14 mouse cellular contexts compared by ENCODE assay signal in genomic region chr8:104375959-104376358, GRCm38 (mm10). TPM values are rescaled to one million over a fixed set of nuclear protein-coding genes. Genes with fewer than 3 reads are reported as not detected.
DNase-seq lines count a peak whose midpoint lies in the region; ATAC-seq and TF ChIP-seq lines count a peak whose summit lies in the region.
"Had no signal": no experiment of that assay in that cellular context is flagged by ENCODE, and none has a peak within 500 bp of the region (broad histone marks: within the 10 kb centered on the region; RNA-seq: fewer than 3 reads in every experiment).

No protein-coding gene starts in this region.

- no peaks in the 10 kb centered on the region for H3K27me3 ChIP-seq in forebrain, postnatal 0 days (ENCODE audit: insufficient read depth, low read length)
- no peaks in the 10 kb centered on the region for H3K27me3 ChIP-seq in forebrain, embryonic 16.5 days (replicated peaks; ENCODE audit: control insufficient read depth, insufficient read depth, low read length)
- H3K27me3 ChIP-seq in kidney, embryonic 15.5 days, result no peaks in the 10 kb centered on the region
- H3K27me3 ChIP-seq in embryonic facial prominence, embryonic 13.5 days, result no peaks in the 10 kb centered on the region
- no peaks in the 10 kb centered on the region for H3K27me3 ChIP-seq in midbrain, embryonic 14.5 days (ENCODE audit: control insufficient read depth, insufficient read depth, low read length)

- no peak for TF ChIP-seq CTCF in forebrain, postnatal 0 days (IDR thresholded peaks at IDR 0.05; ENCODE audit: low read depth)

- no peak overlapping the region for H3K4me2 ChIP-seq in forebrain, postnatal 0 days (ENCODE audit: low read depth)
- no peak overlapping the region for H3K4me2 ChIP-seq in forebrain, embryonic 16.5 days (ENCODE audit: low read length)
- H3K4me2 ChIP-seq in kidney, embryonic 15.5 days, result no peak overlapping the region
- H3K4me2 ChIP-seq in embryonic facial prominence, embryonic 13.5 days, result no peak overlapping the region
- no peak overlapping the region for H3K4me2 ChIP-seq in midbrain, embryonic 14.5 days (ENCODE audit: low read length)

- H3K4me3 ChIP-seq in forebrain, postnatal 0 days (ENCODE audit: low read depth, low read length), result no peak overlapping the region
- no peak overlapping the region for H3K4me3 ChIP-seq in forebrain, embryonic 16.5 days (replicated peaks; ENCODE audit: low read length)
- H3K4me3 ChIP-seq in kidney, embryonic 15.5 days (replicated peaks), result no peak overlapping the region
- H3K4me3 ChIP-seq in embryonic facial prominence, embryonic 13.5 days, result no peak overlapping the region
- no peak overlapping the region for H3K4me3 ChIP-seq in midbrain, embryonic 14.5 days (replicated peaks; ENCODE audit: low read depth, low read length)

- no peak overlapping the region for H3K27ac ChIP-seq in forebrain, postnatal 0 days (ENCODE audit: low read depth, low read length)
- no peak overlapping the region for H3K27ac ChIP-seq in forebrain, embryonic 16.5 days (ENCODE audit: low read length)
- H3K27ac ChIP-seq in kidney, embryonic 15.5 days, result peak overlapping the region; percentile 91
- 0 out of 2 replicates have a peak overlapping the region, but pooled peaks have one; percentile 48 for H3K27ac ChIP-seq in embryonic facial prominence, embryonic 13.5 days
- H3K27ac ChIP-seq in midbrain, embryonic 14.5 days (replicated peaks; ENCODE audit: low read depth, low read length), result 0 out of 2 replicates have a peak overlapping the region, but pooled peaks have one; percentile 13

- WGBS in forebrain, postnatal 0 days, result 49% methylated on average over 5 of the region's 5 CpGs
- 49% methylated on average over 5 of the region's 5 CpGs for WGBS in forebrain, embryonic 16.5 days
- 60% methylated on average over 5 of the region's 5 CpGs for WGBS in kidney, embryonic 15.5 days
- 64% methylated on average over 5 of the region's 5 CpGs for WGBS in embryonic facial prominence, embryonic 13.5 days
- 50% methylated on average over 5 of the region's 5 CpGs for WGBS in midbrain, embryonic 14.5 days

- no peak for DNase-seq in forebrain, postnatal 0 days
- DNase-seq in kidney, adult 18-20 months, result no peak
- DNase-seq in midbrain, embryonic 14.5 days, result no peak
- no peak for DNase-seq in thymus, postnatal 0 days (ENCODE audit: low spot score)
- DNase-seq: kidney, adult 8-10 months had no signal

- H3K4me1 ChIP-seq in forebrain, postnatal 0 days (ENCODE audit: insufficient read depth), result peaks cover 10% of the 10 kb centered on the region
- peaks cover 19% of the 10 kb centered on the region for H3K4me1 ChIP-seq in forebrain, embryonic 16.5 days (replicated peaks; ENCODE audit: control insufficient read depth, insufficient read depth, low read length)
- peaks cover 45% of the 10 kb centered on the region for H3K4me1 ChIP-seq in kidney, embryonic 15.5 days
- H3K4me1 ChIP-seq in embryonic facial prominence, embryonic 13.5 days, result peaks cover 29% of the 10 kb centered on the region
- H3K4me1 ChIP-seq in midbrain, embryonic 14.5 days (ENCODE audit: control insufficient read depth, insufficient read depth, low read length), result peaks cover 18% of the 10 kb centered on the region

- ATAC-seq in forebrain, postnatal 0 days, result 0 out of 2 replicates have a peak, but pooled peaks have one; percentile 9
- ATAC-seq in forebrain, embryonic 16.5 days, result no peak
- no peak for ATAC-seq in kidney, embryonic 15.5 days (replicated peaks; ENCODE audit: low FRiP score)
- ATAC-seq in embryonic facial prominence, embryonic 13.5 days (ENCODE audit: insufficient number of reproducible peaks, insufficient read depth, low FRiP score, low TSS enrichment, low read depth), result no peak
- ATAC-seq in midbrain, embryonic 14.5 days (ENCODE audit: low FRiP score, low TSS enrichment), result no peak
- no peak for ATAC-seq in cerebellum, adult (ENCODE audit: insufficient number of reproducible peaks, low FRiP score, low TSS enrichment)

- H3K9me3 ChIP-seq in forebrain, postnatal 0 days (ENCODE audit: low read length), result no peaks in the 10 kb centered on the region
- no peaks in the 10 kb centered on the region for H3K9me3 ChIP-seq in forebrain, embryonic 16.5 days (ENCODE audit: control insufficient read depth, low read length)
- no peaks in the 10 kb centered on the region for H3K9me3 ChIP-seq in kidney, embryonic 15.5 days (replicated peaks)
- H3K9me3 ChIP-seq in embryonic facial prominence, embryonic 13.5 days, result no peaks in the 10 kb centered on the region
- no peaks in the 10 kb centered on the region for H3K9me3 ChIP-seq in midbrain, embryonic 14.5 days (ENCODE audit: control insufficient read depth, low read length)

- no peak overlapping the region for H3K9ac ChIP-seq in forebrain, postnatal 0 days
- H3K9ac ChIP-seq in forebrain, embryonic 16.5 days (replicated peaks; ENCODE audit: low read depth, low read length), result no peak overlapping the region
- H3K9ac ChIP-seq in kidney, embryonic 15.5 days, result no peak overlapping the region
- H3K9ac ChIP-seq in embryonic facial prominence, embryonic 13.5 days, result no peak overlapping the region
- H3K9ac ChIP-seq in midbrain, embryonic 14.5 days (replicated peaks; ENCODE audit: low read length), result no peak overlapping the region

- H3K36me3 ChIP-seq in forebrain, postnatal 0 days (ENCODE audit: insufficient read depth), result no peaks in the 10 kb centered on the region
- no peaks in the 10 kb centered on the region for H3K36me3 ChIP-seq in forebrain, embryonic 16.5 days (ENCODE audit: control insufficient read depth, insufficient read depth)
- no peaks in the 10 kb centered on the region for H3K36me3 ChIP-seq in kidney, embryonic 15.5 days
- H3K36me3 ChIP-seq in embryonic facial prominence, embryonic 13.5 days, result 0 out of 2 replicates have a peak, but pooled peaks cover 3% of the 10 kb centered on the region
- no peaks in the 10 kb centered on the region for H3K36me3 ChIP-seq in midbrain, embryonic 14.5 days (ENCODE audit: control insufficient read depth, insufficient read depth, low read length)

RNA-seq across cellular contexts. Expression of gene Cmtm4, which starts 19.6 kb away (rescaled TPM):
- total RNA-seq in forebrain, postnatal 0 days (2014; rRNA removed), result 32.9 and 35.1 TPM in 2 replicates
- 2.0 and 2.3 TPM in 2 replicates for polyA plus RNA-seq in forebrain, postnatal 0 days (2015; fragmentation: Nextera tagmentation; extraction: Ambion mirVana)
- 2.8 and 3.2 TPM in 2 replicates for polyA plus RNA-seq in forebrain, embryonic 16.5 days (2015; fragmentation: Nextera tagmentation; extraction: Ambion mirVana)
- polyA plus RNA-seq in kidney, embryonic 15.5 days (2015; fragmentation: Nextera tagmentation; extraction: Ambion mirVana), result 3.9 and 4.1 TPM in 2 replicates
- 3.6 and 3.7 TPM in 2 replicates for polyA plus RNA-seq in embryonic facial prominence, embryonic 13.5 days (2015; fragmentation: Nextera tagmentation; extraction: Ambion mirVana)
- polyA plus RNA-seq in midbrain, embryonic 14.5 days (2014; fragmentation: Nextera tagmentation; extraction: Ambion mirVana), result 3.6 and 5.1 TPM in 2 replicates
- polyA plus RNA-seq in thymus, postnatal 0 days (2015; fragmentation: Nextera tagmentation; extraction: Ambion mirVana), result 0.73 and 0.86 TPM in 2 replicates

RNA-seq across cellular contexts. Expression of gene Cmtm3, which starts 36.7 kb away (rescaled TPM):
- 18.4 and 22.0 TPM in 2 replicates for total RNA-seq in forebrain, postnatal 0 days (2014; rRNA removed)
- 33.0 and 34.4 TPM in 2 replicates for polyA plus RNA-seq in forebrain, postnatal 0 days (2015; fragmentation: Nextera tagmentation; extraction: Ambion mirVana)
- 34.0 and 39.6 TPM in 2 replicates for polyA plus RNA-seq in forebrain, embryonic 16.5 days (2015; fragmentation: Nextera tagmentation; extraction: Ambion mirVana)
- polyA plus RNA-seq in kidney, embryonic 15.5 days (2015; fragmentation: Nextera tagmentation; extraction: Ambion mirVana), result 152 and 174 TPM in 2 replicates
- polyA plus RNA-seq in embryonic facial prominence, embryonic 13.5 days (2015; fragmentation: Nextera tagmentation; extraction: Ambion mirVana), result 174 and 185 TPM in 2 replicates
- polyA plus RNA-seq in midbrain, embryonic 14.5 days (2014; fragmentation: Nextera tagmentation; extraction: Ambion mirVana), result 28.6 and 36.9 TPM in 2 replicates
- 31.5 and 32.3 TPM in 2 replicates for polyA plus RNA-seq in thymus, postnatal 0 days (2015; fragmentation: Nextera tagmentation; extraction: Ambion mirVana)

RNA-seq across cellular contexts. Expression of gene Cmtm2b, which starts 53.9 kb away (rescaled TPM):
- total RNA-seq in forebrain, postnatal 0 days (2014; rRNA removed), result 0.38 TPM in 1 of 2 replicates, not detected in the other
- not detected in 2 replicates for polyA plus RNA-seq in forebrain, postnatal 0 days (2015; fragmentation: Nextera tagmentation; extraction: Ambion mirVana)
- not detected in 2 replicates for polyA plus RNA-seq in forebrain, embryonic 16.5 days (2015; fragmentation: Nextera tagmentation; extraction: Ambion mirVana)
- not detected in 2 replicates for polyA plus RNA-seq in kidney, embryonic 15.5 days (2015; fragmentation: Nextera tagmentation; extraction: Ambion mirVana)
- polyA plus RNA-seq in embryonic facial prominence, embryonic 13.5 days (2015; fragmentation: Nextera tagmentation; extraction: Ambion mirVana), result not detected in 2 replicates
- polyA plus RNA-seq in midbrain, embryonic 14.5 days (2014; fragmentation: Nextera tagmentation; extraction: Ambion mirVana), result not detected in 2 replicates
- polyA plus RNA-seq in thymus, postnatal 0 days (2015; fragmentation: Nextera tagmentation; extraction: Ambion mirVana), result not detected in 2 replicates
- total RNA-seq: adrenal gland, postnatal 4 days; left cerebral cortex, postnatal 36 days had no signal
- polyA plus RNA-seq: C2C12; cortical plate, adult 2 months; frontal cortex, adult 2 months had no signal

RNA-seq across cellular contexts. Expression of gene Gm11020, which starts 54.6 kb away (rescaled TPM):
- not detected in 2 replicates for total RNA-seq in forebrain, postnatal 0 days (2014; rRNA removed)
- not detected in 2 replicates for polyA plus RNA-seq in forebrain, postnatal 0 days (2015; fragmentation: Nextera tagmentation; extraction: Ambion mirVana)
- polyA plus RNA-seq in forebrain, embryonic 16.5 days (2015; fragmentation: Nextera tagmentation; extraction: Ambion mirVana), result not detected in 2 replicates
- not detected in 2 replicates for polyA plus RNA-seq in kidney, embryonic 15.5 days (2015; fragmentation: Nextera tagmentation; extraction: Ambion mirVana)
- not detected in 2 replicates for polyA plus RNA-seq in embryonic facial prominence, embryonic 13.5 days (2015; fragmentation: Nextera tagmentation; extraction: Ambion mirVana)
- polyA plus RNA-seq in midbrain, embryonic 14.5 days (2014; fragmentation: Nextera tagmentation; extraction: Ambion mirVana), result not detected in 2 replicates
- not detected in 2 replicates for polyA plus RNA-seq in thymus, postnatal 0 days (2015; fragmentation: Nextera tagmentation; extraction: Ambion mirVana)
- total RNA-seq: adrenal gland, postnatal 4 days; left cerebral cortex, postnatal 36 days had no signal
- polyA plus RNA-seq: C2C12; cortical plate, adult 2 months; frontal cortex, adult 2 months had no signal

Comparison
In these comparisons a context has a peak if more than half of its experiments do, and no peak if none do; other contexts are left out.
1. H3K27ac ChIP-seq: peak in kidney, embryonic 15.5 days (single experiment), embryonic facial prominence, embryonic 13.5 days (single experiment) and midbrain, embryonic 14.5 days (single experiment); none in forebrain, postnatal 0 days (single experiment) and forebrain, embryonic 16.5 days (single experiment).